Mouse (Mus musculus): ENCODE results near the gene Glce.

DNA sequence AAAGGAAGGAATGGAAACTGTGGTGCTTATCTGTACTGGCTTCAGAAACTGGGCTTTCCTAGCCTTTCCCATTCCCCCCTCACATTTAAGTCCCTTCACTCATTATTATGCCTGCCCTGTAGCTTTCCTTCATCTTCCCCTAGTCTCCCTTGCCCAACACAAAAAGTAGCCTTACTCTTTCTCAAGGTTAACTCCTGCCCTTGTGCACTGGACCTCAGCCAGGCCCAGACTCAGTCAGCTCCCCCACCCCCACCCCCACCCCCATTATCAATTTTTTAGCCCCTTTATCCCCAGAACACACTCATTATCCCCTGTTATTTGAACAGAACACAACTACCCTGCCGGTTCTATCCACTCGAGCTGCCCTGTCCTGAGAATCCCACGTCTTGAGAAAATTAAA is 1.0 kb upstream of the Glce start:
- TF ChIP-seq GATA1 (IDR thresholded peaks at IDR 0.05; ENCODE audit: low read length) = no peak
- TF ChIP-seq TAL1 (IDR thresholded peaks at IDR 0.05; ENCODE audit: low read length) = no peak

Data from erythroblast, embryonic 14.5 days (primary cell).